Mouse (Mus musculus) cerebellum, adult 2 months (tissue): Measurements from ENCODE around the gene Kantr.

Source experiments
- CTCF ChIP-seq: fragments of 200-500 bp; IDR thresholded peaks from 2 replicates; pipeline ENCODE4 v1.5.1; 2011; ENCODE audit warnings: low read depth, mild to moderate bottlenecking, control low read depth, low read length, moderate library complexity, borderline replicate concordance; ENCODE audit not compliant: insufficient read depth
- POLR2A ChIP-seq: fragments of 200-500 bp; IDR thresholded peaks from 2 replicates; pipeline ENCODE4 v1.6.1; 2011; ENCODE audit warnings: low read length, control low read depth, borderline replicate concordance; ENCODE audit not compliant: insufficient read depth

GRCm38 (mm10) chrX:152366418-152366817 is 39.1 kb upstream of the Kantr start:
- no peak for TF ChIP-seq CTCF
- no peak for TF ChIP-seq POLR2A
